Mouse (Mus musculus) gastrocnemius, postnatal 25 days (tissue): ENCODE measurements at regions not wholly inside any gene's neighbourhood (a gene's known extent, or its start where the extent isn't known, plus 50 kb on each side); places are given as distances from the start of the nearest gene placed in this dataset.

Experiments
- DNase-seq: peaks from one replicate; pipeline ENCODE4 v3.0.0; 2022

DNA sequence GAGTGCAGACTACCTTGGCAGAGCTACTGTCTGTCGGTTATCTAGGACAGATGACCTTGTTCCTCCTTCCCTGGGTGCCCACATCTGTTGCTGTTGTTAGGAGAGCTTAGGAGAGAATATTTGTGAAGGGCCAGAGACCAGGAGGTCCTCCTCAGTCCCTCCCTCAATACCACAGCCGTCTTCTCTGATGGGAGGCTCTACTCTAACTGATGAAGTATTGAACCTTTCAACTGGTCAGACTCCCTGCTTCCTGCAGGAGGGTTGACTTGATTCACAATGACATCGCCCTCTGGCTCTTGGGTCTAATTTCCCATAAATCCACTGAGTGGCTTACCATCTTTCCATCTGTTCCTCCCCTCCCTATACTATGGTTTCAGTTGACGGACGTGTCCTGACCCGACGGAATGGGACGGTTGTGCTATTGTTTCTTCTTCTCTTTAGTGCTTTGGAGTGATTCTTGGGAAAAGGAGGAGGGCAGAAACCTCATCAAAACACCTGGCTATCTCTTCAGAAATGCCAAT, 253.3 kb downstream of the Cd83 start:
- no peak for DNase-seq

DNA sequence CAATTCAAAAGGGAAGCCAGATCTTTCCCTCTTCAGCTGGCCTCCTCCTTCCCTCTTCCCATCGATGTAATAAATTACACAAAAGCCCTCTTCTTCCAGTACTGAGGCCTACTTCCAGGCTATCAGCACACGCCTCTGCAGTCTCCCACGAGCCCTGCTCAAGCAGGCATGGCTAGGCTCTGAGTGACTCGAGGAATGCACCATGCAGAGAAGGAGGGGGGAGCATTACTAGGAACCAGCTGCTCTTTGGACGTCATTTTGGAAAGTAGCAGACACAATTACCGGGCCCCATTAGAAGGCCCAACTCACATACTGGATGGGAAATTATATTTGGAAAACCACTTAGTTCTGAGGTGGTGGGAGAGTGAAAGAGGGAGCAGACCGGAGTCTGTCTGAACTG, 253.7 kb downstream of the Cd83 start:
- DNase-seq = no peak

DNA sequence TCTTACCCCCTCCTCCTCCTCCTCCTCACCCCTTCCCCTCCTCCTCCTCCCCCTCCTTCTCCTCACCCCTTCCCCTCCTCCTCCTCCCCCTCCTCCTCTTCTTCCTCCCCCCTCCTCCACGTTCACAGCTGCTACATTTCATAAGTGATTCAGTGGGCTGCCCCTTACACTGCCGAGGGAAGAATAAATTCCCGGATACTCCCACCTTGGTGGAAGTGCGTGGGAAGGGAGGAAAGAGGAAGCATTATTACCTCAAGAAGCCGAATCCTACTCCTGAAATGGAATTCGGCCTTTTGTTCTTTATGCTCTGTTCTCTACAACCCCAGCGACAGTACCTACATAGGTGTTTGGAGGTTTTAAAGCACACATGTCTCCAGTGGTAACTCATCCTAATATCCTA, 256.1 kb downstream of the Cd83 start:
- no peak for DNase-seq

DNA sequence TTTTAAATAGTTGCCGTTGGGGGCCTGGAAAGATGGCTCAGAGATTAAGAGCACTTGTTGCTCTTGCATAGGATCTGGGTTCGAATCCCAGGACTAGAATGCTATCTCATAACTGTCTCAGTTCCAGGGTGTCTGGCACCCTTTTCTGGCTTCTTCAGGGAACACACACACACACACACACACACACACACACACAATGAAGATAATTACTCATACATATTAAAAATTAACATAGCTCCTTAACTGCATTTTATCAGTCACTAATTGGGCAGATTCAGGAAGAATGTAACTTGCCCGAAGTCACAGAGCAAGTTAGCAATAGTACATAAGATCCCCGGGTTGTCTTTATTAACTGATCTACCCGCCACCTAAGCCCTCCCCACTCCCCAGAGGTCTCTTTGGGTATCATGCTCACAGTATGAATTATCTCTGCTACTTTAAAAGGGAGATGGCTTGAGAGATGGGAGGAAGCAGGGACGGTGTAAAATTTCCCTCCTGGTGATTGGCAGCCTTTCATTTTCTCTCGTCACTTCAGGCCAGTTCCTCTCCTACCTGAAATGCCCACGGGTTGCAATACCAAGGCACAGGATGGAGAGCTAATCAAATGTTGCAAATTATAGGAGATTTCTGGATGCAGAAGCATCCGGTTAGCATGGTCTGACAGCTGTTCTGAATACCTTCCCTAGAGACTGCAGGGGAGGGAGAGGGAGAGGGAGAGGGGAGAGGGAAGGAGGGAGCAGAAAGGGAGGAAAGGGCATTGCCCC, 258.3 kb downstream of the Cd83 start:
- no peak for DNase-seq

DNA sequence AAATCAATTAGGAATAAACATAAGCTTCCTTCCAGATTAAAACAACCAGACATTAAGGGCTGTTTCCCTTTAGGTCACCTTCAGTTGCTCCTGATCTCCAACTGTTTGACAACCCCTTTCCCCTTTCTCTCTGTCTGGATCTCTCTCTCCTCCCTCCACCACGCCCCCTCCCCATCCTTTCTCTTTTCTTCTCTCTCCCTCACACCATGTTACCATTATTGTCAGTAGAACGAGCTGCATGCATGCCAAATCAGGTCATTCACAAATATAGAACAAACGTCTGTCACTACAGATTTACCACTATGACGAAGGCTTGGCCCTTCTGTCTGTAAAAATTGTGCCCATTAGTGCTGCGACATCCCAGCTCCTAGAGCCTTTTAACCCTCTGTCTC, 258.9 kb downstream of the Cd83 start:
- DNase-seq = no peak

DNA sequence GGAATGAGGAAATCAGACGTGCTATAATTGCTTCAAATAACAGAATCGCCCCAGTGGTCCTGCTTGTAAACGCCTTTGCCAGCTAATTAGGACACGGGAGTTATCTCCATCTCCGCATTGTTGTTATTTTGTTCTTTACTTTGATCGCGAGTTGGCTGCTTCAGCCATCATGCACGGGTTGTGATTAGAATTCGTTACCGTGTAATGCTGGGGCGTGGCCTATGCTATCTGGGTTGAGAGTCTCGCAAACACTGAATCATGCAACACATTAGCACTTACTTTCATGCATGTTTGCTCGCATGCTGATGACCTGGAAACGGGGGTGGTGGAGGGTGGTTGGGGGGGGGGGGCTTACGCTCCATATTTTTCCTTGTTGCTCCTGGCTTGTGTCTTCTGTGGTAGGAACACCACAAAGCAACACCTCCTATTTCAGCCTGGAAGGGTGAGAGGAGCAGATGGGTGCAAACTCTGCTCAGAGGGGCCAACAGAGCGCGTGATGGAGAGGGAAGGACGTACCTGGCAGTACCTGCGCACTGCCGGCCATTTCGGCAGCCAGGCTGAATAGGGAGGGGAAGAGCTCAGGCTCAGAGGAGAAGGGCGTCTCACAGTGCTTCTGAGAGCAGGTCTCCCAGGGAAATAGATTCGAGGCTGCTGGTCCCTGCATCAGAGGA, 260.1 kb downstream of the Cd83 start:
- no peak for DNase-seq

DNA sequence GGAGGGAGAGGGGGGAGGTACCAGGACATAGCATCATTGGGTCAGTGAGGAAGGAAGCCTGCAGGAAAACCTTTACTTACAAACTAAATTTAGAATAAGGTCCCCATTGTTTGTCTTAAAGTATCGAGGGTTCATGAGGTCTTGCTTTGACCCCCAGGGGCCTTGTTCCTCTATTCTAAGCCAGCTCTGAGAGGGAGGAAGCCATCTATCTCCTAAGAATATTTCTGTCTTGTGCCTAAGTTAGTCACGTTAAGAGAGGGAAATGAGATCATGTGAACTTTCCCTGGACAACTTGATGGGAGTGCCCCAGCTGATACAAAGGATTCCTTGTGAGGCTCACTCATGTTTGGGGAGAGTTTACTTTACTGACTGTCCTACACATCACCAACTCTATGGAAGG, 261.9 kb downstream of the Cd83 start:
- no peak for DNase-seq

DNA sequence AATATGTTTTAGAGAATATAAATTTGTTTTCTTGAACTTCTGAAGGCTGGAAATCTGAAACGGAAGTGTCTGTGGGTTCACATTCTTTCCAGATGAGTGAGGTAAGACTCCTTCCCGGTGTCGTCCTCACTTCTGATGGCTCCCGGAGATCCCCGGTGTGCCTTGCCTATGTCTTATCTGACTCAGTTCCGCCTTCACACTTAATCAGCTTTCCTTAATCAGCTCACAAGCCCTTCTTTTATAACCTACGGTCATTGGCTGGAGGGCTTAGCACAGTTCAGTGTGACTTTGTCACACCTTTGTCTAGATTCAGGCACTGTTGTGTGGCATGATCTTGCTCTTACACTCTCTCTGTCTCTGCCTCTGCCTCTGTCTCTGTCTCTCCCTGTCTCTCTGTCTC, 269.6 kb downstream of the Cd83 start:
- DNase-seq = no peak

DNA sequence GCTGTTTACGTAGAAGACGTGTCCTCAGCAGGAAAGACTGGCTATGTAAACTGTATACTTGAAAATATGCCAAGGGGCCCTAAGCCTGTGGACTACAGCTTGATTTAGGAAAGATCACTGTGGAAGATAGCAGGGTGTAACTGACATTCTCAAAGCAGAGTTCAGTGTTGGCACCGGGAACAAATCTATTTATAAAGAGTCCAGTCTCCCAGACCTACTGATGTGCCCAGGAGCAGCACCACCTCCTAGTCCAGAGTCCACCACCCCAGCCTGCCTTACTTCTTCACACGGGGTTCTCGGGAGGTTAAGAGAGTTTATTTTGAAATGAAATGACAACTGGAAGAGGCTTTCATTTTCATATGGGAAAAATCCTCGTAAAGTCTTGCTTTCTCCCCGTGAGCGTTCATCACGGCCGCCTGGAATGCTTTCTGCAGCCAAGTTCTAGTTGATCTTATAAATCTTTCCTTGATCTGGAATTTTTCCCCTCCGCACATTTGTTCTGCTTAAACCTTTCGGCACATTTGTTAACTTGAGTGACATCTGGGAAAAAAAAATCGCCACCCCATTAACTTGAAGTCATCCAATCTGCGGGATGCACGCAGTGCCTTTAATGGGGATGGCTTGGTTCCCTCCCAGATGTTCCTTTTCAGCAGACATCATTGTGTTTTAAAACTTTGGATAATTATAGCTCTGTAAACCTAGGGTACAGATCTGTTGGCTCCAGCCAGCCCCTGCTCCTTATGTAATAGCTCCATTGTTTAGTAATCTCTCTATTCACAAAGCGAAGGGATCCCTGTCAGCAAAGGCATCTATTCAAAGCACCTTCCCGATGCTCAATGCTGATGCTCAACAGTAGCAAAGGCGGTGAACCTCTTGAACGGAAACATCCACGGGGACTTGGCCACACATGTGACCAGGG, 271.3 kb downstream of the Cd83 start:
- peak; percentile 24 for DNase-seq

DNA sequence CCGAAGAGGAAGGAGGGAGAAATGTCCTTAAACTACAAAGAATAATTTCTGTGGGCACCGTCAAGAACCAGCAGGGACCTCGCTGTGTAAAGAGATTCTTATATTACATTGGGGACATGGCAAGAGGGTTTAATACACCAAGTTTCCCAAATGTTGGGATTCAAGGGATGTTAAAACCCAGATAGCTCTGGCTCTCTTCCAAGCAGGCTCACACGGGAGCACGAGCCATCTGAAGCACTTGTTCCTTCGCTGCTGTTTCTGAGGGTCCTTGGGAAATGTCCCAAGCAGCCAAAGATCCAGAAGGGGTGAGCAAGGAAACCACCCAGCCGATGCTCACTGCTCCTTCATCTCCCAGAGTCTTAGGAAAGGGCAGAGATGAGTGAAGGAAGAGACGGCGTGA, 272.1 kb downstream of the Cd83 start:
- no peak for DNase-seq

DNA sequence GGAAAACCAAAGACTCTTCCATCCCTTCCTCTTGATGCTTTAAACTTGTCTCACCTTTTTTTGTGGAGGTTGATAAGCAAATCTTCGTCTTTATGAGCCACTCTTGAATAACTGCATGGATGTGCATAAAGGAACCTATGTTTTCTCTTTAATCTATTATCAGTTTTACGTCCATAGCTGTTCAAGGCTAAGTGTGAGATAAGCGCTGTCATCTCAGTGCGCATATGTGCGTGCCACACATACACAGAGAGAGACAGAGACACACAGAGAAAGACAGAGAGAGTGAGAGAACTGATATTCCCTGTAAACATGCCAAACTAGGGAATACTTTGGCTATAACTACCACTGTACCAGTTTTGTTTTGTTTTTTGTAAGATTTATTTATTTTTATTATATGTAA, 273.0 kb downstream of the Cd83 start:
- DNase-seq = no peak

DNA sequence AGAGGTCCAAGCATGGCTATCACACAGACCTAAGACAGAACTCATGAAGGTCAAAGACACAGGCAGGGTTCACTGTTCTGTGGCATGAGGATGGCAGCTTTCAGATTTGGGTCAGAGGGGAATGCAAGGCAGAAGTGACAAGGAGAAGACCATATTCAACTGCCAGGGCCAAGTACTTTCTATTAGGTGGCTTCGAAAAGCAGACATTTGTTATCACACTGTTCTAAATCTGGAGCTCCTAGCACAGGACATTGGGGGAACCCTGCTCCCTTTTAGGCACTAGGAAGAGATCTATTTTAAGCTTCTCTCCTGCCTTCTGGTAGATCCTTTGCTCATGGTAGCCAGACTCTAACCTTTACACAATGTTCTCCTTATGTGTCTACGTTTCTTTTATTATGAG, 273.7 kb downstream of the Cd83 start:
- DNase-seq = no peak

DNA sequence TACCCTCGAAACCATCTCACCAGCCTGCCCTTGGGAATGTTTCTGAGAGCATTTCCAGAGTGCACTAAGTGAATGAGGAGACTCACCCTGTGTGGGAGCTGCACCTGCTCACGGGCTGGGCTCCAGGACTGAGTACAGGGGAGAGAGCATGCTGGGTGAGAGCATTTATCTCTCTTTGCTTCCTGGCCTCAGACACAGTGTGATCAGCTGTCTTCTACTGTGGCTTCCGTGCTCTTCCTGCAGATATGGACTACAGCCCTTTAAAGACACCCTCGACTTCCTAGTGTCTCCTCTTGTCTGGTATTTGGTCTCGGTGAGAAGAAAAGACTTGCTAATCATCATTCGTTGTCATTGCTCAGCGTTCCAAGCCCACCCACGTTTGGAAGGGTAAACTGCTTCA, 274.9 kb downstream of the Cd83 start:
- no peak for DNase-seq

DNA sequence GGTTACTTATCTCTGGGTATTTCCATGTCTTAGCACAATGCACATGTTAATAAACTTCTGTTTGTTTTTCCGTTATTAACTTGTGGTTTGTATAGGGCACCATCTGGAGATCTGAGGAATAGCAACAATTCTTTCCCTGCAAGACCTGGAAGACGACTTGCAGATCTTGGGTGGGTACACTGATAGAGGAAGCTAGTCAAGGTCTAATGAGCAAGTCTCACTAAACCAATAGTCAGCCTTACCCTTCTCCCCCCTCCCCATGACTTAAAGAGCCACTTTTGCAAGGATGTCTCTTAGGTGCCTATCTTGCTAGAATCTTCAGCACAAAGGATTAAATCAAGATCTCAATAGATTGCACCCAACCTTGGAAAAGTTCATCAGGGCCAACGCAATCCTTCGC, 276.7 kb downstream of the Cd83 start:
- no peak for DNase-seq

DNA sequence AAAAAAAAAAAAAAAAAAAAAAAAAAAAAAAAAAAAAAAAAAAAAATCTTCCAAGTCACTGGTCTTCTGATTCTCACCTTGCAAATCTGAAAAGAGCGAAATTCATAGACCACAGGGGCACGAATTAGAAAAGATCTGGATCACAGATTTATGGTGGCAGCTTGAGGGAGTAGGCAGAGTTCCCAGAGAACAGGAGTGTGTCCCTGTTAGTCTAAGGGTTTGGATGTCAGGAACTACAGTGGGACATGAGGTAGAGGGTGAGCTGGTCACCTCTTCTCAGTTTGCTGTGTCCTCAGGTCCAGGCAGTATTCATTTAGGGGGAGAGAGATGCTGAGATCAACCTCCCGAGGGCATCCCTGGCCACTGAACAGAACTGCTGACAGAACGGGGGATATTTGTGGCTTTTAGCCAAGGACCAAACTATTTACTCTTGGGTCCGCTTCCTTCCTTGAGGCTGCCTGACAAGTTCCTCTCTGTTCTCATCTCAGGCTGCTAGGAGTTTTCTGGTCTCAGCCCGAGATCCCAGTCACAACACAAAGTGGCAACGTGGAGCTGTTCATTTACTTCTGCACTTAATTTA, 277.2 kb downstream of the Cd83 start:
- DNase-seq = no peak

DNA sequence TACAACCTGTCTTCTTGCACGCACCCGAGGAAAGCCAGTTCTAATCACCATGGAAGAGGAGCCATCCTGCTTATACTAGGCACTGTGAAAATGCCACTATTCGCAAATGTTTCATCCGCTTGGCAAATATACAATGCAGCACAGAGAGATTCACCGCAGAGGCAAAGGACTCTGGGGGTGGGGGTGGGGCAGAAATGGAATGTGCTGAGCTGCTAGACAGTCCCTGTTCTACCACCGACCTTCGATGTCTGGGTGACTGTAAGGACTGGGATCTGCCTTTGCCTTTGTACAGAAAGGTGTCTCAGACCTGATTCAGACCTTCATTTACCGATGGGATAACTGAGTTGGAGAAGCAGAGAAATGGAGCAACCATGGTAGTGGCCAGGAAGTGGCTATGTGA, 278.7 kb downstream of the Cd83 start:
- DNase-seq = no peak

DNA sequence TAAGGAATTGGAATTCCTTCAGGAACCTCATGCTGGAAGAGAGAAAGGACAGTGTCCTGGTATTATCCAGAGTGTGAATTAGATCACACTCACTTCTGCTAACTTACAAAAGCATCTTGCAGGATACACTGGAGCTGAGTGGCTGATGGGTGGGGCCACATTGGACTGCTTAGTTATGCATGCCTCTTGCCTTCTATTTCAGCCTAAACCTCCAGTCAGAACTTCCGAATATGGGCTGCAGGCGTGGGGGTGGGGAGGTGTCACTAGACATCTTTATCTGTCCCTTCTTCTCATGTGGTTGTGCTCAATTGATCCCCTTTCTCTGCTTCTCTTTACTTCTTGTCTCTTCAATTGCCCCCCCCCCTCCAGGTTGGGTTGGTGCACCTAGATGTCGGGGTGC, 279.5 kb downstream of the Cd83 start:
- no peak for DNase-seq

DNA sequence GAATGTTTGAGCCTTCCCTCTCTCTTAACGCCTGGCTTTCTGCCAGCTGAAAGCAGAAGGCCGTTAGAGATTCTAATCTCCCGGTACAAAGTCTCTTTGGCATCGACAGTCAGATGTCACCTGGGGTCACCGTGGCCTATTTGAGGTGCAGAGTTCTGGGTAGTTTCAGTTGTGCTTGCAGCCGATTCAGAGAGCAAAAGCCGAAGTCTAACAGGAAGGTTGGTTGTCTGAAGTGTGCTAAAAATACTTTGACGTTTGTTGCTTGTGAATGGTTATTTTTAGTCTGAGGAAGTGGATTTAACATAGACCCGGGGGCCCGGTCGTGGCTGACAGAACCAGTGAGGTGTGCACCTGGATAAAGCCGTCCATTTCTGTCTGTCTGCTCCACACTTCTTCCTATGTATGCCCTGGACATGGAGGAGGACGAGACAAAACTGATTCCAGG, 281.2 kb downstream of the Cd83 start:
- peak; percentile 41 for DNase-seq

DNA sequence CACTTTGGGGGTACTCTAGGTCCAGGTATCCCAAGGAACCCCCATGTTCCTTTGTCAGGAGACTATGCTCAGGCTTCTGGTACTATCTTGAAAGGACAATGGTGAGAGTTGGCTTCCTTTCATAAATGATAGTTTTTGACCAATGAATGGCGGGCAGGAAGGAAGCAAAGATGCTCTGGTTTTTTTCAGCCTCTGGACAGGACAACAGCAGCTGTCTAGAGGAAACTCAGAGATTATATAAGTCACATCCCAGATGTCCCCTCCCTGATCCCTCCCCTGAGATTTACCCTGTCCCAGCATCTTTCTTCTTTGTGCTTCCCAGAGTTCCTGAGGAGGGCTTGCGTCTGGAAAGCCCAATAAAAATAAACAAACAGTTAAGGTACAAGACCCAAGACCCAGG, 282.7 kb downstream of the Cd83 start:
- DNase-seq = no peak

DNA sequence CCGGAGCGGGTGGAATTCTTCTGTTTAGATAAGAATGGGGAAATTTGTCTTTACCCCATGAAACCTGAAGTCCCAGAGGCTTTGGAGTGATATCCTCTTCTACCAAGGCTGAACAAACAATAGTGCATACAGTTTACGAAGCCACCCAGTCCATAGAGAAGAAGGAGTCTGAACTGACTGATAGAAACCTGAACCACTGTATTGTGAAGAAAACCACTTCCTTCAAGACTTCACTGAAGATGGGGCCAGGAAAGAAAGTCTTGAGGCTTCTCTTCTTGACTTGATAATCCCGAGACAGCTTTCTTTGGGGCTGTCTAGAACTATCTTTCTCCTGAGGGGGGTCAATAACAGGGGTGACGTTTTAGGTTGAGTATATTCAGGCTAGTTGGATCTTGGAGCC, 284.4 kb downstream of the Cd83 start:
- no peak for DNase-seq

DNA sequence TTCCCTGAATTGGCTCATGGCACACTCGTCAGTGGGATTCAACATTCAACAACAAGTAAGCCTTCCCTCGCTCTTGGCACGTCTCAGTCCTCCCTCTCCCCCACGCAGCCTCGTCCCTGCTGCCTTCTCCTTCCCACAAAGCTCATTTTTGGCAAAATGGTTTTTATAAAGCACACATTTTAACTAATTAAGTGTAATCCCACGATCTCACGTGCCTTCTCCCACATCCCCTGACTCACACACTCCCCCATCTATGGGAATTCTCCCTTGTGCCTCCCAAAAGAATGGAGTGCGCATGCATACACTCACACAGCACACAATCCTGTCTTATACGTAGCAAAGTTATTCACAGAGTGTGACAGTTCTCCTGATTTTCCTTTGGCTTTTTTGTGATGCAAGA, 288.5 kb downstream of the Cd83 start:
- DNase-seq = no peak

DNA sequence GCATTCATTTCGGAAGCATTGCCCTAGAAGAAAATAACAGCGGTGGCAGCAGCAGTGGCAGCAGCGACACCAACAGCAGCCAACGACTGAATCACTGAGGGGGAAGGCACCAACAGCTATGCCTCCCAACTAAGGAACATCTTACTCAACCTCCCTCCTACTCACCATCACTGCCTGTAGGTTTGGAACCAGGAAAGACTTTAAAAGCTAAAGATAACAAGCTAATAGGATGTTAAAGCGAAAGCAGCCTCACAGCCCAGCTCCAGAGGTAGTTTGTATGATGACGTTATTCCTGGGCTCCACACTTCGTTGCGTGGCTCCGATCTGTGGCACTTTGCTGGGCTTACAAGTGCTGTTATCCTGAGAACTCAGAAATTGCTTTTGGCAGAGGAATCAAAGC, 289.6 kb downstream of the Cd83 start:
- DNase-seq = no peak

DNA sequence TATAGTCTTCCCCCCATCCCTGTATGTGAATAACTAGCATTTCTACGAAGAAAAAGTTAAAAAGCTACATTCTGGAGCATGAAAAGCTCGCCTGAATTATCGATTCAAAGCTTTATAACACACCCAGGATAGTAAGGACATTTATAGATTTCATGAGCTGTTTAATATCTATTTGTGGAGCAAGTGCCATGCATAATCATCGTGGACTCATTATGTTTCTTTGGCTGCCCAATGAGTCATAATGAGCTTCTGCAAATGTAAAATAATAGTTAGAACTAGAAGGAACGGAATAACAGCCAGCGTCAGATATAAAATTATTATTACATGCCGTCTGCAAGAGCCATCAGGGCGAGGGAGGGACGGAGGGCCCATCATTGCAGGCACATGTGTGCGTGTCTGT, 292.4 kb downstream of the Cd83 start:
- no peak for DNase-seq
